Mouse (Mus musculus) kidney, adult 2 months (tissue): ENCODE measurements around the gene Wdr63. TPM values are rescaled to one million over a fixed set of nuclear protein-coding genes. Genes with fewer than 3 reads are reported as not detected.

Experiments
- DNase-seq: peaks from one replicate; pipeline ENCODE4 v3.0.0; 2021
- H3K27ac ChIP-seq: fragments of 200-500 bp; 2 replicates; pipeline ENCODE4 v1.5.1; 2012; ENCODE audit warnings: low read depth, low read length, control low read depth, inconsistent platforms; ENCODE audit not compliant: insufficient read depth
- H3K27me3 ChIP-seq: fragments of 200-500 bp; replicated peaks from 2 replicates; pipeline ENCODE4 v1.6.1; 2012; ENCODE audit warnings: mild to moderate bottlenecking, moderate library complexity, low read length, inconsistent platforms; ENCODE audit not compliant: control insufficient read depth, insufficient read depth
- H3K36me3 ChIP-seq: fragments of 200-500 bp; 2 replicates; pipeline ENCODE4 v1.6.1; 2012; ENCODE audit warnings: mild to moderate bottlenecking, moderate library complexity, low read length, inconsistent platforms; ENCODE audit not compliant: control insufficient read depth, insufficient read depth
- H3K4me1 ChIP-seq: fragments of 200-500 bp; 2 replicates; pipeline ENCODE4 v1.6.1; 2011; ENCODE audit warnings: low read length; ENCODE audit not compliant: control insufficient read depth, insufficient read depth
- H3K4me3 ChIP-seq: fragments of 200-500 bp; 2 replicates; pipeline ENCODE4 v1.5.1; 2011; ENCODE audit warnings: mild to moderate bottlenecking, low read depth, low read length, control low read depth; ENCODE audit not compliant: insufficient read depth
- CTCF ChIP-seq: fragments of 200-500 bp; conservative IDR thresholded peaks from 2 replicates; pipeline ENCODE4 v1.5.1; 2011; ENCODE audit warnings: low read depth, mild to moderate bottlenecking, control low read depth, low read length, moderate library complexity, mixed read lengths; ENCODE audit not compliant: insufficient read depth, insufficient read length
- POLR2A ChIP-seq: fragments of 200-500 bp; IDR thresholded peaks from one replicate; pipeline ENCODE4 v1.6.1; 2011; ENCODE audit warnings: low read depth, low read length, control low read depth
- WGBS: fragments of 180-500 bp; shearing (Covaris S2); methylation state at CpG from one replicate; pipeline ENCODE4 v1.1.7; 2018; 5-methylcytosine and 5-hydroxymethylcytosine counted together
- polyA plus RNA-seq: library from polyadenylated mRNA; depleted of rRNA; stranded (reverse); fragments of >200 nt; gene quantifications from 2 replicates; pipeline ENCODE4 v1.2.3, GENCODE M21; 2012

Gene Wdr63
- polyA plus RNA-seq, 1 experiment: not detected

GRCm38 (mm10) chr3:146121310-146122124, 13.6 kb upstream of the Wdr63 start:
- Histone ChIP-seq H3K4me3 (no peak overlapping the region), H3K27ac (no peak overlapping the region), H3K27me3 (no peaks in the 10 kb centered on the region), H3K4me1 (no peaks in the 10 kb centered on the region), H3K36me3 (no peaks in the 10 kb centered on the region)
- TF ChIP-seq CTCF: no peak
- no peak for TF ChIP-seq POLR2A
- DNase-seq: no peak
- 28% methylated on average over 25 of the region's 25 CpGs for WGBS

- TF ChIP-seq POLR2A (no peak), CTCF (no peak)
Observed at GRCm38 (mm10) chr3:146117997-146118457, 10.1 kb upstream of the Wdr63 start.

GRCm38 (mm10) chr3:146117258-146117996, 9.5 kb upstream of the Wdr63 start, which contains the start of gene Mcoln3:
Mcoln3 (plus strand) TSS chr3:146117450.
- Histone ChIP-seq H3K4me3 (peak within 1 kb of the TSS; percentile 43), H3K27ac (no peak within 1 kb of the TSS), H3K27me3 (no peaks in the 10 kb centered on the region), H3K36me3 (no peaks in the 10 kb centered on the region), H3K4me1 (no peaks in the 10 kb centered on the region)
- peak; percentile 6 for DNase-seq
- WGBS: 12% methylated on average over 35 of the region's 35 CpGs
- no peak for TF ChIP-seq POLR2A
- no peak for TF ChIP-seq CTCF

More at GRCm38 (mm10) chr3:146117997-146118457, 10.1 kb upstream of the Wdr63 start:
- Histone ChIP-seq H3K36me3 (no peaks in the 10 kb centered on the region), H3K4me1 (no peaks in the 10 kb centered on the region), H3K4me3 (peak overlapping the region; percentile 43), H3K27me3 (no peaks in the 10 kb centered on the region), H3K27ac (no peak overlapping the region)
- WGBS: 63% methylated on average over 9 of the region's 9 CpGs
- DNase-seq: peak; percentile 6

- H3K27ac ChIP-seq: no peak overlapping the region
- no peak overlapping the region for H3K4me3 ChIP-seq
- 76% methylated on average over 6 of the region's 6 CpGs for WGBS
- peaks cover 3% of the 10 kb centered on the region; the same call in 1 of the 2 replicates for H3K4me1 ChIP-seq
- H3K36me3 ChIP-seq: no peaks in the 10 kb centered on the region
- no peak for DNase-seq
- H3K27me3 ChIP-seq: no peaks in the 10 kb centered on the region
- no peak for TF ChIP-seq CTCF
- TF ChIP-seq POLR2A: no peak
Observed at GRCm38 (mm10) chr3:146110916-146111315, 3.0 kb upstream of the Wdr63 start.

GRCm38 (mm10) chr3:146110358-146110757, 2.4 kb upstream of the Wdr63 start:
- Histone ChIP-seq H3K4me3 (no peak overlapping the region), H3K4me1 (peaks cover 3% of the 10 kb centered on the region; the same call in 1 of the 2 replicates), H3K27me3 (no peaks in the 10 kb centered on the region), H3K36me3 (no peaks in the 10 kb centered on the region), H3K27ac (no peak overlapping the region)
- no peak for DNase-seq
- TF ChIP-seq CTCF (no peak), POLR2A (no peak)
- 77% methylated on average over 2 of the region's 2 CpGs for WGBS

GRCm38 (mm10) chr3:146108945-146109344, 1.0 kb upstream of the Wdr63 start:
- WGBS: 70% methylated on average over 2 of the region's 2 CpGs
- no peaks in the 10 kb centered on the region for H3K27me3 ChIP-seq
- H3K4me3 ChIP-seq: no peak overlapping the region
- TF ChIP-seq CTCF (no peak), POLR2A (no peak)
- H3K36me3 ChIP-seq: no peaks in the 10 kb centered on the region
- DNase-seq: no peak
- no peak overlapping the region for H3K27ac ChIP-seq
- peaks cover 3% of the 10 kb centered on the region; the same call in 1 of the 2 replicates for H3K4me1 ChIP-seq

- DNase-seq: peak; percentile 9
- 6% methylated on average over 18 of the region's 18 CpGs for WGBS
- H3K27me3 ChIP-seq: no peaks in the 10 kb centered on the region
- peak overlapping the region; percentile 38; the same call in 1 of the 2 replicates for H3K4me3 ChIP-seq
- TF ChIP-seq POLR2A (no peak), CTCF (no peak)
- no peaks in the 10 kb centered on the region for H3K36me3 ChIP-seq
- peaks cover 3% of the 10 kb centered on the region; the same call in 1 of the 2 replicates for H3K4me1 ChIP-seq
- no peak overlapping the region for H3K27ac ChIP-seq
Observed at GRCm38 (mm10) chr3:146107116-146107849, 647 bp downstream of the Wdr63 start.
